Mouse (Mus musculus): Measurements from ENCODE around the gene Defb25. TPM values are rescaled to one million over a fixed set of nuclear protein-coding genes. Genes with fewer than 3 reads are reported as not detected.

Defb25 gene
- not detected for total RNA-seq (2023)

GRCm38 (mm10) chr2:152622953-152623352 lies at the start of gene Defb25:
Defb25 (minus strand) TSS chr2:152623053.

GRCm38 (mm10) chr2:152669256-152669638 lies 46.4 kb upstream of the Defb25 start, which contains the start of gene H13:
H13 (plus strand) TSS chr2:152669461.

GRCm38 (mm10) chr2:152626774-152627591 lies 4.1 kb upstream of the Defb25 start, which contains the start of gene Rem1:
Rem1 (plus strand) TSS chr2:152626951.

GRCm38 (mm10) chr2:152604057-152604456 lies 18.8 kb downstream of the Defb25 start, which contains the start of gene Defb36:
Defb36 (plus strand) TSS chr2:152604327.

GRCm38 (mm10) chr2:152599299-152599698 lies 23.6 kb downstream of the Defb25 start, which contains the start of gene Defb45:
Defb45 (minus strand) TSS chr2:152599399.

GRCm38 (mm10) chr2:152580107-152580506 lies 42.7 kb downstream of the Defb25 start, which contains the start of gene Defb19:
Defb19 (minus strand) TSS chr2:152580312.

Other genes with a start within 250 kb of the Defb25 start
- gene Nrsn2, start 246.4 kb downstream of the Defb25 start, total RNA-seq (2023): not detected
- gene Sox12, start 225.0 kb downstream of the Defb25 start, total RNA-seq (2023): 1 to 10 TPM; 1.4 to 2.3 TPM
- 1 to 10 TPM; 3.1 to 4.7 TPM for gene Zcchc3, start 208.0 kb downstream of the Defb25 start, total RNA-seq (2023)
- gene 6820408C15Rik, start 207.5 kb downstream of the Defb25 start, total RNA-seq (2023): not detected
- gene Defb23, start 158.4 kb downstream of the Defb25 start, total RNA-seq (2023): not detected
- not detected for gene Defb20, start 146.0 kb downstream of the Defb25 start, total RNA-seq (2023)
- not detected for gene Defb22, start 132.9 kb downstream of the Defb25 start, total RNA-seq (2023)
- gene Defb26, start 111.4 kb downstream of the Defb25 start, total RNA-seq (2023): not detected
- not detected for gene Defb28, start 104.8 kb downstream of the Defb25 start, total RNA-seq (2023)
- not detected for gene Defb29, start 83.0 kb downstream of the Defb25 start, total RNA-seq (2023)
- not detected for gene Gm17416, start 53.7 kb downstream of the Defb25 start, total RNA-seq (2023)
- gene Defb21, start 50.3 kb downstream of the Defb25 start, total RNA-seq (2023): not detected
- gene Defb19, start 42.7 kb downstream of the Defb25 start, total RNA-seq (2023): not detected
- not detected for gene Defb45, start 23.7 kb downstream of the Defb25 start, total RNA-seq (2023)
- not detected for gene Defb36, start 18.7 kb downstream of the Defb25 start, total RNA-seq (2023)
- gene Rem1, start 3.9 kb upstream of the Defb25 start, total RNA-seq (2023): not detected
- 100 to 1,000 TPM; 100 to 106 TPM for gene H13, start 46.4 kb upstream of the Defb25 start, total RNA-seq (2023)
- gene Mcts2, start 64.0 kb upstream of the Defb25 start, total RNA-seq (2023): 10 to 100 TPM; 24.4 to 28.9 TPM
- 1 to 10 TPM in 1 of 2 experiments, under 1 TPM in 1; 0.62 to 1.0 TPM for gene Id1, start 113.2 kb upstream of the Defb25 start, total RNA-seq (2023)
- not detected for gene Cox4i2, start 131.1 kb upstream of the Defb25 start, total RNA-seq (2023)
- gene Bcl2l1, start 208.7 kb upstream of the Defb25 start, total RNA-seq (2023): 1 to 10 TPM; 7.6 to 9.0 TPM
- gene Tpx2, start 224.9 kb upstream of the Defb25 start, total RNA-seq (2023): 1 to 10 TPM; 1.0 to 2.8 TPM